Mouse (Mus musculus): ENCODE results near the gene Syvn1.

Syvn1 gene

DNA sequence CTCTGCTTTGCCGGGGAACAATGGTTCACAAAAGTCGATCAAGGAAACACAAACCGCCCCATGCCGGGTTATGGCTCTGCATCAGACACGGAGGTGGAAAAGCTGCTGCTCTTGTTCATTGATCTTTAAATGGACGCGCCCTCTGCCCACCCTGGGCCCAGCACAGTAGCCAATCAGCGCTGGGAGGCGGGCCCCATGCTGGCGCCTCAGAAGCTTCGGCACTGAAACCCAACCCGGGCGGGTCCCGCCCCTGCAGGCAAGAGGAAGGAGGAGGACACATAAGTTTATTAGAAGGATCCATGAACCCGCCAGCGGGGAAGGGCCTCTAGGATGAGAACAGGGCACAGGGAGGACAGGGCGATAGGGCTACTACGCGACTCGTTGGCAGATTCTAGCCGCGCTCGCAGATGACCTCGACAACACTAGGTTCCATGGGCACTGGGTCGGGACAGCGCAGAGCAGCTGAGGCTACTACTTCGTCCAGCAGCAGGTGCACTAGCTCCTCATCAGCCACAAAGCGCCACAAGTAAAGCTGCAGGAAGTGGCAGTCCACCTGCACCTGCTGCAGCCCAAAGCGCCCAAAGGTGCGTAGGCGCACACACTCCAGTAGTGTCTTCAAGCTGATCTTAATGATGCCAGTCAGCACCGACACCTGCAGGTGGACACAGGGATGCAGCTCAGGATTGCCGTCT, 21.5 kb downstream of the Syvn1 start, which contains the start of gene Tm7sf2:
Tm7sf2 (minus strand) TSS at position 650 of the 692 bp plus-strand sequence.
- no peak for DNase-seq (ENCODE audit: low read depth, low spot score)

- DNase-seq (ENCODE audit: low read depth, low spot score) = no peak
Observed at GRCm38 (mm10) chr19:6068951-6069350, 22.6 kb downstream of the Syvn1 start.

- DNase-seq (ENCODE audit: low read depth, low spot score) = no peak
Observed at GRCm38 (mm10) chr19:6069851-6070250, 23.5 kb downstream of the Syvn1 start.

GRCm38 (mm10) chr19:6070571-6071250, 24.3 kb downstream of the Syvn1 start:
- DNase-seq (ENCODE audit: low read depth, low spot score) = no peak

- DNase-seq (ENCODE audit: low read depth, low spot score) = no peak
Observed at GRCm38 (mm10) chr19:6071261-6071660, 24.9 kb downstream of the Syvn1 start.

DNA sequence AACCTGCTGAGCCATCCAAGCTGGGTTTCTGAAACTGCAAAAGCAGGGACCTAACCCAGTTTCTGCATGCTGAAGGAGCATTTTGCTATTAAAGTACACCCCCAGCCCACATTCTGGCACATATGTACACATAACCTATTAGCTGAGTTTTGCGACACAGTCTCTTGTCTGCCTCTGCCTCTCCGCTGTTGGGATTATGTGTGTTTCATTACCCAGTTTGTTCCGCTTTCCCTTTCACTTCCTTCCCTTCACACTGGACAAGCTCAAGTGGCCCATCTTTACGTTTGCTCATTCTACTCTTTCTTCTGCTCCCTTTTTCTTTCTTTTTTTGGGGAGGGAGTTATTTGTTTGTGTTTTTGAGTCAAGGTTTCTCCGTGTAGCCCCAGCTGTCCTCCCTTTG, 27.5 kb downstream of the Syvn1 start:
- DNase-seq (ENCODE audit: low read depth, low spot score) = no peak

- DNase-seq (ENCODE audit: low read depth, low spot score) = peak; percentile 84
Observed at GRCm38 (mm10) chr19:6076564-6077393, 30.4 kb downstream of the Syvn1 start, which contains the start of gene Vps51. Vps51 (minus strand) TSS chr19:6077231.

GRCm38 (mm10) chr19:6079983-6080480, 33.7 kb downstream of the Syvn1 start, which contains the start of gene Tmem262:
Tmem262 (plus strand) TSS chr19:6080033.
- no peak for DNase-seq (ENCODE audit: low read depth, low spot score)

- no peak for DNase-seq (ENCODE audit: low read depth, low spot score)
Observed at GRCm38 (mm10) chr19:6082156-6082555, 35.8 kb downstream of the Syvn1 start, which contains the start of gene Gm28374. Gm28374 (minus strand) TSS chr19:6082256.

DNA sequence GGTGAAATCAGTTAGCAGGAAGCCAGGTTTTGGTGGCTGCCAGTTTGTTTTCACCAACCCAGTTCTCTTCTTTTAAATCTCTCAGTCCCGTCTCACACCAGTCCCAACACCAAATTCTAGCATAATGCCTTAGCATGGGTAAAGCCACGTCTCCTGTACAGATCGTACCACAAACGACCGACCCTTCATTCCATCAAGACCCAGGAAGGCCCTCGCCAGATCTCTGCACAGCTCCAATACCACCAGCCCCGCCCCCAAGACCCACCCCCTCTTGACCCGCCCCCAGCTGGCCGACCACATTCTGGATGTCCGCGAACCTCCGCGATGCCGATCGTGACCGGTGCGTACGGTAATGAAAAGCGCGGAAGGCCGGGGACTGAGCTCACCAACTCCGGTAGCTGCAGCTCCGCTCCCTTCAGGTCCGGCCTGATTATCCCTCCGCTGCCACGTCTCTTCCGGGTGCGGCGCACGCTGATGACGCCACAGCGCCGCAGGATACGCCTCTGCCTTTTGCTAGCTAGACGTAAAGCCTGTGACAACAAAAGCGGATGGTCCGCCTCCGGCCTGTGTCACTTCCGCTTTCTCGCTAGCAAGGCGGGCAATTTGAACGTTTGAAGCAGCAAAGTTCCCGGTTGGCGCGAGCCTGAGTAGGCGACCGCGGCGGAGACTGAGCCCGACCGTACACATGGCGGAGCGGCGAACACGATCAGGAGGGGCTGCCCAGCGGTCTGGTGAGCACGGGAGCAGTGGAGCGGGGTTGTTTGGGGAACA, 38.3 kb downstream of the Syvn1 start, which contains the start of the genes Zfpl1 and Cdca5:
Zfpl1 (minus strand) TSS at position 479 of the 771 bp plus-strand sequence.
Cdca5 (plus strand) TSS at position 506 of the 771 bp plus-strand sequence.
- DNase-seq (ENCODE audit: low read depth, low spot score) = peak; percentile 98

DNA sequence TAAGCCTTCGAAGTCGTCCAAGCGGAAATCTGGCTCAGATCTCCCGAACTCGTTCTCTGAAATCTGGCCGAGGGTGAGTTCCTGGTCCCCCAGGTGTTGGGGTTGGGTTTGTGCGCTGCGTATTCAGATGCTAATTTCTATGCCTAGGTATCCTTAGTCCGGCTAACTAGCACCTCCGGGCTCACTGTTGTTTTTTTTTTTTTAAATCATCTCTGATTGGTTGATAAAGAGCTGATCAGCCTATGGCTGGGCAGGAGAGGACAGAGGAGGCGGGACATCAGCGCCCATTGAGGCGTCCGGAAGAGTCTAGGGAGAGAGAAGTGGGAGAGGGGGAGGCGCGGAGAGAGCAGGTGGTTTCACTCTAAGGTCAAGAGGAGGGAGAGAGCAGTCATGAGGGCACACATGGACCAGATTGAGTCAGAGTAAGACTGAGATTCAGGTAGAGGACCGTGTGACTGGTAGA, 39.1 kb downstream of the Syvn1 start:
- no peak for DNase-seq (ENCODE audit: low read depth, low spot score)

- no peak for DNase-seq (ENCODE audit: low read depth, low spot score)
Observed at GRCm38 (mm10) chr19:6088841-6089240, 42.5 kb downstream of the Syvn1 start.

GRCm38 (mm10) chr19:6094119-6094518, 47.7 kb downstream of the Syvn1 start, which contains the start of gene AC131692.1:
AC131692.1 (plus strand) TSS chr19:6094419.
- DNase-seq (ENCODE audit: low read depth, low spot score) = no peak

- no peak for DNase-seq (ENCODE audit: low read depth, low spot score)
Observed at GRCm38 (mm10) chr19:6097847-6098246, 51.5 kb downstream of the Syvn1 start.

- no peak for DNase-seq (ENCODE audit: low read depth, low spot score)
Observed at GRCm38 (mm10) chr19:6101186-6101585, 54.8 kb downstream of the Syvn1 start.

DNA sequence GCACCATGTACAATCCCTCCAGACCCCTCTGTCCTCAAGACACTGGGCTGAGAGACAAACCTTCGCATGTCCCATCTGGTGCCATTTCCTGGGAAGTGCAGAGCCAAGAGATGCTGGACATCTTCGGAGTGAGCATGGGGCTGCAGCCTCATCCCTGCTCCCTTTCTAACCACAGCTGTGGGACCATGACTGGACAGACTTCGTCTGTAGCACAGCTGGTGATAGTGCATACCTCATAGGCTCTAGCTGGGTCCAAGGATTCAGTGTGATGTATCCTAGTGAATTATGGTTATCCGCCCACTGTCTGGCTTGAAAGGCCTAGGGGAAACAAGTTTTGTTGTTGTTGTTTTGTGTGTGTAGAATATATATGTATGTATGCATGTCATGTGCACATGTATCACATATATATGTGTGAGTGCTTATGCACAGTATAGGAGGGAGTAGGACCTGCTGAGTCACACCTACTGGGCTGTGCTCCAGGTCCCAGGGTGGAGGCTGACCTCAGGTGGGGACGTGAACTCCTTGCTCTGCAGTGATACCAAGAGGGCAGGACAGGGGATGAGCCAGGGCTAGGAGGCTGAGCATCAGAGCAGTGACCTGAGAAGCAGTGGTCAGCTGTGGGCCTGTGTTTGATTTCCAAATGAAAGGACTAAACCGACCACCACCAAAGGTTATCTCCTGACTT, 55.9 kb downstream of the Syvn1 start:
- DNase-seq (ENCODE audit: low read depth, low spot score) = no peak
